Mouse (Mus musculus) megakaryocyte, embryonic 14.5 days (primary cell): ENCODE measurements around the gene Nop9.

ENCODE experiments used
- FLI1 ChIP-seq: IDR thresholded peaks from 2 replicates; pipeline ENCODE4 v1.6.1; 2012; ENCODE audit warnings: low read length, inconsistent platforms, mixed read lengths
- GATA1 ChIP-seq: IDR thresholded peaks from 3 replicates; pipeline ENCODE4 v1.6.1; 2012; ENCODE audit warnings: mixed read lengths, low read length, inconsistent platforms, borderline replicate concordance

DNA sequence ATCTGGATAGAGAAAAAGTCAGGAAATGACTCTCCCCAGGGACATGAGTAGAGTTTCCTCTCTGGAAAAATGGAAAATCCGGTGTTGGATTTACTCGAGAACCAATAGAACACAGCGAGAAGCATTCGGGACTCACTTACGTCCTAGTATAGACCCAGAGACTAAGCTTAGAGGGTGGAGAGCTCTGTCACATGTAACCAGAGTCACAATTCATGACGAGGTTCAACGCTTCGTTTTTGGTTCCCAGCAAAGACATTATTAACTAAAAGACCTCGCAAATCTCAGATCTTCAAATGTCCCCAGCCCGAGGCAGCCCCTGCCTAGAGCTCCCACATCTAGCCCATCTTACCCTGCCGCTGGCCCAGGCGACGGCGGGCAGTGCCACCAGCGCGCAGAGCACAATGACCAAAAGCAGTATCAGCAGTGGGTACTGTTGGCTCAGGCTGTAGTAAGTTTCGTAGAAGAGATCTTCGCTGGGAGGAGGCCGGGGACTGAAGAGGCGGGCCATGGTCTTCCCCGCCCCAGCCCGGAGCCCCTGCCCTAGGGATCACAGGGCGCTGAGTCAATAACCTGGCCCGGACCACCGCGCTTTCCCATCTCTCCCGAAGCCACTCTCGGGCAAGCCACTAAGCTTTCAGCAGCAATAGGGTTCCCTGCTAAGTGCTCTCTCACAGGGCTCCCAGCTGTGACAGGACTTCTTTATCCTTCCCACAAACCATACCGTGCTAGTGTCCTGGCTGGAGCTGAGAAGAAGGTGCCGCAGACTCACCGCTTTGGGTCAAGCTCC, 37.9 kb downstream of the Nop9 start:
- TF ChIP-seq GATA1 (no peak), FLI1 (no peak)
